Mouse (Mus musculus) embryonic facial prominence, embryonic 15.5 days (tissue): ENCODE measurements around the gene Psmd14. TPM values are rescaled to one million over a fixed set of nuclear protein-coding genes. Genes with fewer than 3 reads are reported as not detected.
A peak's percentile ranks its signal among the peaks of the same experiment; 100 is the strongest.

ENCODE experiments used
- ATAC-seq: fragments of 200-750 bp; cut with Nextera tagmentation; 2 replicates; pipeline ENCODE4 v1.8.0; 2017; ENCODE audit warnings: low read depth, moderate TSS enrichment; ENCODE audit not compliant: insufficient number of reproducible peaks, low FRiP score, low TSS enrichment
- H3K27ac ChIP-seq: fragments of 300-500 bp; sonication (generic); replicated peaks from 2 replicates; pipeline ENCODE4 v1.5.1; 2015; ENCODE audit warnings: mild to moderate bottlenecking, inconsistent platforms
- H3K27me3 ChIP-seq: fragments of 300-500 bp; sonication (generic); 2 replicates; pipeline ENCODE4 v1.6.1; 2015; ENCODE audit warnings: inconsistent platforms
- H3K36me3 ChIP-seq: fragments of 300-500 bp; sonication (generic); 2 replicates; pipeline ENCODE4 v1.6.1; 2015; ENCODE audit warnings: mild to moderate bottlenecking, inconsistent platforms
- H3K4me1 ChIP-seq: fragments of 300-500 bp; sonication (generic); 2 replicates; pipeline ENCODE4 v1.6.1; 2015; ENCODE audit warnings: inconsistent platforms
- H3K4me2 ChIP-seq: fragments of 300-500 bp; sonication (generic); replicated peaks from 2 replicates; pipeline ENCODE4 v1.6.1; 2015; ENCODE audit warnings: mild to moderate bottlenecking, inconsistent platforms
- H3K4me3 ChIP-seq: fragments of 300-500 bp; sonication (generic); replicated peaks from 2 replicates; pipeline ENCODE4 v1.5.1; 2015; ENCODE audit warnings: mild to moderate bottlenecking, inconsistent platforms
- H3K9ac ChIP-seq: fragments of 300-500 bp; sonication (generic); 2 replicates; pipeline ENCODE4 v1.6.1; 2015; ENCODE audit warnings: inconsistent platforms
- H3K9me3 ChIP-seq: fragments of 300-500 bp; sonication (generic); replicated peaks from 2 replicates; pipeline ENCODE4 v1.6.1; 2016; ENCODE audit warnings: inconsistent platforms
- WGBS: fragments of 180-500 bp; shearing (Covaris S2); methylation state at CpG from one replicate; pipeline ENCODE4 v1.1.7; 2015; 5-methylcytosine and 5-hydroxymethylcytosine counted together
- polyA plus RNA-seq: library from polyadenylated mRNA; unstranded; fragments of >200 nt; fragmentation: Nextera tagmentation; extraction: Ambion mirVana; gene quantifications from 2 replicates; pipeline ENCODE4 v1.2.1, GENCODE M21; 2015

Gene Psmd14
- 148 and 158 TPM in 2 replicates for polyA plus RNA-seq

DNA sequence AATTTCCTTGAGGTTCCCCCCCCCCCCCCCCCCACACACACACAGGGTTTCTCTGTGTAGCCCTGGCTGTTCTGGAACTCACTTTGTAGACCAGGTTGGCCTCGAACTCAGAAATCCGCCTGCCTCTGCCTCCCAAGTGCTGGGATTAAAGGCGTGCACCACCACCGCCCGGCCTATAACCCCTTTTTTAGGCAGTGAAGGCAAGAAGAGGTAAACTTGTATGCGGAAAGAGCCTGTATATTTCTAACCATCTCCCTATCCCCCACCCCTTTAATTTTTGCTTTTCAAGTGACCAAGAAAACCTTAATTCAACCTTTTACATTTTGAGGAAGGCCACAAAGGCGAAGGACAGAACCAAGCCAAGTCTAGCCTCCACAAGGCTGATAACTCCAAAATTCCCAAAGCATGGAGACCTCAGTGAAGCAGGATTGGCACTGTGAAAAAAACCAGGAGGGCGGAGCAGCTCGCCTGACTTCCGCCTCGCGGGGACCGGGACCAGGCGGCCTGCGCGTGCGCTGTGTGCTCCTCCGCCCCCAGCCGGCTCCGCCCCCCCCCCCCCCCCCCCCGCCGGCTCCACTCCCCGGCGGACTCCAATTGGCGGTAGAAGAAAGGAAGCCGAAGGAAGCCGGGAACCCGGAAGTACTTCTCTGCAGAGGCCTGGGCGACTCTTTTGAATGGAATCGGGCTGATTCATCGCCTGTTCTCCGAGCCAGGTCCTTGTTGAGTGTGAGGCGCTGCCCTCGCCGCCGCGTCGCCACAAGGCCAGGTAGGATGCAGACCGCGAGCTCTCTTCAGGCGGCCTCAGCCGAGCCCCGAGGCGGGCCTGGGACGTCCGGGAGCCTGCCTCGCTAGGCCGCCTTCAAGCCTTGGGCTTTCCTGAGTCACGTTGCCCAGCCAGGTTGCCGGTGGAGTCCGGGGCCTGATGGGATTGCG is at the start of gene Psmd14:
TSS of gene Psmd14 (plus strand) at position 587 of the 933 bp plus-strand sequence.
- H3K4me1 ChIP-seq = peaks cover 7% of the 10 kb centered on the region; the same call in 1 of the 2 replicates
- WGBS = 4% methylated on average over 43 of the region's 52 CpGs
- H3K4me3 ChIP-seq = peak within 1 kb of the TSS; percentile 86
- ATAC-seq = peak; percentile 96
- H3K9me3 ChIP-seq = no peaks in the 10 kb centered on the region
- peak within 1 kb of the TSS; percentile 87 for H3K27ac ChIP-seq
- H3K36me3 ChIP-seq = no peaks in the 10 kb centered on the region
- peak within 1 kb of the TSS; percentile 88 for H3K9ac ChIP-seq
- no peaks in the 10 kb centered on the region for H3K27me3 ChIP-seq
- H3K4me2 ChIP-seq = peak within 1 kb of the TSS; percentile 55

DNA sequence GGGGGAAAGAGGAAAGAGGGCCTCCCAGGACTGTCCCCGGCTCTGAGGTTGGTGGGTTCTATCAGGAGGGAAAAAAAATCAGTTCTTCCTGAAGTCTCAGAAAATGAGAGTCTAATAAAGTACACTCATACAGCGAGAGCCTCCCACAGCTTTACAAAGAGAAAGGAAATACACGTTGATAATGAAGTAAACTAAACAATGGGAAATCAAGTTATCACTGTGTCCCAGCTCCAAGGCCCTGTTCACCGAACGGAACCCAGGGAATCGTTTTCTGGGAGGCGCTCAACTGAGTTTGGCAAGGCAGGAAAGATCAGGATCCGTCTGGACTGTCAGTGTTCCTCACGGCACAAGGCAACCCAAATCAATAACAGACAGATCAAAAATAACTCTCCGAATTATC is 48.7 kb upstream of the Psmd14 start:
- ATAC-seq = no peak
- 74% methylated on average over 10 of the region's 10 CpGs for WGBS
- Histone ChIP-seq H3K9me3 (no peaks in the 10 kb centered on the region), H3K4me1 (no peaks in the 10 kb centered on the region), H3K36me3 (no peaks in the 10 kb centered on the region), H3K27ac (no peak overlapping the region), H3K4me2 (no peak overlapping the region), H3K9ac (no peak overlapping the region), H3K4me3 (no peak overlapping the region), H3K27me3 (no peaks in the 10 kb centered on the region)

DNA sequence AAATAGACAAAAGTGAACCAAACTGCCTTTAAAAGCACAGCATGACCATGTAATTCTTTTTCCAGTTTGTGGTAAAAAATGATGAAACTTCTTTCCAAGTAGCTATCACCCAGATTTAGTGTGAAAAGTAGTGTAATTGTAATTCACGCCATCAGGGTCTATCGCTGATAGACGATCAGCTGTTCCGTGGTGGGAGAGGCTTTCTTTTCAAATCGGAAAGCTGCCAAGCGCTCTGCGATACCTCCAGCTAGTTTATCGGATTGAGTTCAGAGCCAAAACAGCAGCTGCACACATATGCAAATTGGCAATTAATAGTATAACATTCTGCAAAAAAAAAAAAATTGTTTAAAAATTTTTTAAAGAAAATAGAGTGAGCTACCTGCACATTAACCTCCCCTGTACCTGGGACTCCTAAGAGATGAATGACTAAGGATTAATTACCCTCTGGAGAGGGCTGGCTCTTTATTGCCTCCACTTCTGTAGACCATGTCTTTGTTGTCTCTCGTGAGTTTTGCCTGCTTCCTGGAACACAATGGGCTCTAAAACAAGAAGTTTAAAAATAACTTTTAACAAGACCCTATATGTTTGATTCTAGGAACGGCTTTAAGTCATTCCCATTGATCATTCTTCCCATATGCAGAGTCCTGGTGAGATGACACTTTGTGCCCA is 47.8 kb upstream of the Psmd14 start:
- no peak overlapping the region for H3K27ac ChIP-seq
- no peaks in the 10 kb centered on the region for H3K9me3 ChIP-seq
- no peaks in the 10 kb centered on the region for H3K27me3 ChIP-seq
- ATAC-seq = no peak
- H3K9ac ChIP-seq = no peak overlapping the region
- H3K4me2 ChIP-seq = no peak overlapping the region
- no peaks in the 10 kb centered on the region for H3K36me3 ChIP-seq
- H3K4me1 ChIP-seq = no peaks in the 10 kb centered on the region
- no peak overlapping the region for H3K4me3 ChIP-seq
- 76% methylated on average over 10 of the region's 10 CpGs for WGBS

DNA sequence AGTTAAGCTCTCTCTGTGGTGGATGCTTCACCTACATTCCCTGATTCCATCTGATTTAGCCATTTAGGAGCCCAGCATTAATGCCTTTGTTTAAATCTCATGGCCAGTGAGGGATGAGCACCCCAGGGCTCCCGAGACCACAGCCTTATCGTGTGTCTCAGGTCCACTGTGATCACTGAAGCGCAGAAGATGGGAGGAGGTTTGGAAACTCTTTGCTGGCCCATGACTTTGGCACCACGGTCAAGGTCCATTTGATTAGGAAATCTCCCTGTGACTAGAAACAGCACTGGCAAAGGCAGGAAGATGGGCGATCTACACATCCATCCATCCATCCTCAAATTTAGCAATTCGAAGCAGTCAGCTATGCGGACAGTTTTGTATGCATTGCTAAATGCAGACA is 44.1 kb upstream of the Psmd14 start:
- Histone ChIP-seq H3K27me3 (no peaks in the 10 kb centered on the region), H3K4me1 (no peaks in the 10 kb centered on the region), H3K9ac (no peak overlapping the region), H3K4me2 (no peak overlapping the region), H3K9me3 (no peaks in the 10 kb centered on the region), H3K4me3 (no peak overlapping the region), H3K27ac (no peak overlapping the region), H3K36me3 (no peaks in the 10 kb centered on the region)
- 86% methylated on average over 7 of the region's 7 CpGs for WGBS
- ATAC-seq = no peak

DNA sequence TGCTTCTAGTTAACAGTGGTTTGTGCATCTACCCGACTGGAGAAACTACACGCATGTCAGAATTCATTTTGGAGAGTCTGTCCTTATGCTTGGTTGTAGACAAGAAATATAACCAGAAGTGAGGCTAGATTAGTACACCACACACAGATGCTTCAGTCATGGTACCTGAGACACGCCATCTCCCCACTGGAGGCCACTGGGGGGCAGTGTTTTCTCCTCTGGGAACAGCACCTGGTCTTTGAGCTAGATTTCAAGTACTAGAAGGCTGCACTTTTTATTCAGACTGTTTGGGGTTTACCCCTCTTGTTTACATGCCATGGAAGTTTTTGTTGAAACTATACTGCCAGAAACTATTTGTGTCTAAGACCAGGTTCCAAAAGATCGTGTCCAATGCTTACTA is 43.2 kb upstream of the Psmd14 start:
- Histone ChIP-seq H3K4me1 (no peaks in the 10 kb centered on the region), H3K4me2 (no peak overlapping the region), H3K9me3 (no peaks in the 10 kb centered on the region), H3K4me3 (no peak overlapping the region), H3K36me3 (no peaks in the 10 kb centered on the region), H3K27me3 (no peaks in the 10 kb centered on the region), H3K9ac (no peak overlapping the region), H3K27ac (no peak overlapping the region)
- ATAC-seq = no peak
- WGBS = 25% methylated on average over 4 of the region's 4 CpGs

DNA sequence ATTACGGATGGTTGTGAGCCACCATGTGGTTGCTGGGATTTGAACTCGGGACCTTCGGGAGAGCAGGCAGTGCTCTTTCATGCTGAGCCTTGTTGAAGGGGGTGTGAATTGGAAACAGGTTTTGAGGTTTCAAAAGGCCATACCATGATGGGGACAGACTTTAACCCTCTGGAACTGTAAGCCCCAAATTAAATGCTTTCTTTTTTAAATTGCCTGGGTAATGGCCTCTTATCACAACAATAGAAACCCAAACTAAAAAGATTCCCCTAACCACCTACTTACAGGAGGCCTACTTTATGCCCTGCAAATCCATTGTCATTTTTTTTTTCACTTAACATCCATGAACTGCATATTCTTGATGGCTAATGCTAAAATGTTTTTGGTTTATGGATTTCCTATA is 36.9 kb upstream of the Psmd14 start:
- Histone ChIP-seq H3K9ac (no peak overlapping the region), H3K36me3 (no peaks in the 10 kb centered on the region), H3K27me3 (no peaks in the 10 kb centered on the region), H3K4me3 (no peak overlapping the region), H3K4me2 (no peak overlapping the region), H3K4me1 (no peaks in the 10 kb centered on the region), H3K27ac (no peak overlapping the region), H3K9me3 (no peaks in the 10 kb centered on the region)
- no peak for ATAC-seq
- WGBS = 90% methylated on average over 3 of the region's 3 CpGs

DNA sequence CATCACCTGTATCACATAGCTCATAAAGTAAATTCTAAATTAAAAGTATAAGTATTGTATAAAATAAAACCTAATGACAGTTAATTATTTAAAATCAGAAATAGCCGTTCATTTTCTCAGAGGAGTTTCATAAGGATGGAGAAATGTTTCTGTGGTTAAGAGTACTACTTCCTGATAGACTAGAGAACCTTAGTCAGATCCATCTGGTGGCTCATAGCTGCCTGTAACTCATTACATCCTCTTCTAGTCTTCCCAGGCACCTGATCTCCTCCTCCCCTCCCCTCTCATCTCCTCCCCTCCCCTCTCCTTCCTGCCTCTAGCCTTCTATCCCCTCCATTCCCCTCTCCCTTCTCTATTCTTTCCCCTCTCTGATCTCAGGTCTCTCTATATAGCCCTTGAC is 29.9 kb upstream of the Psmd14 start:
- no peak overlapping the region for H3K4me2 ChIP-seq
- H3K9ac ChIP-seq = no peak overlapping the region
- no peaks in the 10 kb centered on the region for H3K27me3 ChIP-seq
- H3K27ac ChIP-seq = no peak overlapping the region
- ATAC-seq = no peak
- WGBS = 73% methylated on average over 1 of the region's 1 CpGs
- no peaks in the 10 kb centered on the region for H3K9me3 ChIP-seq
- H3K36me3 ChIP-seq = no peaks in the 10 kb centered on the region
- no peak overlapping the region for H3K4me3 ChIP-seq
- H3K4me1 ChIP-seq = no peaks in the 10 kb centered on the region

DNA sequence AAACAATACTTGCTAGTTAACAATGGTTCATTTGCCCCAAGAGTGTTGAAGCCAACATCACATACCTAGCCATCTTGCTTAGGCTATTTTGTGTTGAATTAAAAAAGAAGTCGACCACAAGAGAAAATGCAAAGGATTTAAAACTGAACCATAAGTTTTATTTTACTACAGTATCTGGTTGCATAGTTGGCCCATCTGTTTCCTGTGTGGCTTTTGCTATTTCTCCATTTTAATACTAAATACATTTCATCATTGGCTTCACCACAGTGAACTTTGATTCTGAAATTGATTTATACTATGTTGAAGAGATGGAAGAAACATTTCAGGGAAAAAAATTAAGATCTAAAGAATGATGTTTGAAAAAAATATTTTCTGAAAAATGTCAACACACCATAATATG is 25.0 kb upstream of the Psmd14 start:
- Histone ChIP-seq H3K27me3 (no peaks in the 10 kb centered on the region), H3K4me3 (no peak overlapping the region), H3K9ac (no peak overlapping the region), H3K4me1 (no peaks in the 10 kb centered on the region), H3K9me3 (no peaks in the 10 kb centered on the region), H3K4me2 (no peak overlapping the region), H3K27ac (no peak overlapping the region), H3K36me3 (no peaks in the 10 kb centered on the region)
- no peak for ATAC-seq
- 47% methylated on average over 1 of the region's 1 CpGs for WGBS

DNA sequence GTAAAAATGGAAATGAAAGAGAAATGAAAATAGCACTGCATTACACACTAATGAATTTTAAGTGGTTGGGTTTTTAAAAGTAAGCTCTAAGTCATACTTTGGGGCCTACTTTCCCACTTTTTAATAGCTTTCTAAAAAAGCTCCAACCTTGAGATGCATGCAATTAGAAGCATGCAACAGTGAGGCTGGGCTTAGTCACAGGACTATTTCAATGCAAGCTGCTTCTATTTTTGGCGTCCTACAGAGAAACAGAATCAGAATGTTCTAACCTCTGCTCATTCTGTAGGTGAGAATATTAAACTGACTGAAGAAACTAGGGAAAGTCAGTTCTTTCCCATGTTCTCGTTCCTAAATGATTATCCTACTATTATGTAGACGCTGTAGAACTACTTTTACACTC is 22.4 kb upstream of the Psmd14 start:
- ATAC-seq = no peak
- H3K9me3 ChIP-seq = no peaks in the 10 kb centered on the region

DNA sequence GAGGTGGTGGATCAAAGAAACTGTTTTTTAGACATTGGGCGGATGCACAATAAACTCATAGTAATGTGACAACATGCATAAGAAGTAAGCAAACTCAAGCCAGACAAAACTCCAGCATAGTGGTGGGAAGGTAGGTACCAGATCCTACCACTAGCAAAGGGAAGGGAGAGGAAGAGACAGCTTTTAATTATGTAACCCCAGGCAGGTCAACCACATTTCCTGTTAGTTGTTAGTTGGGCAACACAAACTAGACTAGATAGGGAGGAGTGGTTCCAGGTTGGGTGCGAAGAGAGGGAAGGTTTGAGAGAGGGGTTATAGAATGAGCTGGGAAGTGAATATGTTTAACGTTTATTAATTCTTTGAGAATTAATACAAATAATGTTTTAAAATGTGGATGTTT is 1.9 kb upstream of the Psmd14 start:
- H3K27me3 ChIP-seq = no peaks in the 10 kb centered on the region
- H3K36me3 ChIP-seq = no peaks in the 10 kb centered on the region
- 92% methylated on average over 3 of the region's 3 CpGs for WGBS
- H3K9ac ChIP-seq = no peak overlapping the region
- H3K4me2 ChIP-seq = no peak overlapping the region
- no peaks in the 10 kb centered on the region for H3K9me3 ChIP-seq
- no peak overlapping the region for H3K4me3 ChIP-seq
- peaks cover 7% of the 10 kb centered on the region; the same call in 1 of the 2 replicates for H3K4me1 ChIP-seq
- no peak overlapping the region for H3K27ac ChIP-seq
- ATAC-seq = no peak

More for the DNA sequence above, 22.4 kb upstream of the Psmd14 start:
- no peak overlapping the region for H3K4me2 ChIP-seq
- H3K4me1 ChIP-seq = no peaks in the 10 kb centered on the region
- 85% methylated on average over 3 of the region's 3 CpGs for WGBS
- no peak overlapping the region for H3K9ac ChIP-seq
- H3K27me3 ChIP-seq = no peaks in the 10 kb centered on the region
- no peak overlapping the region for H3K27ac ChIP-seq
- no peak overlapping the region for H3K4me3 ChIP-seq
- no peaks in the 10 kb centered on the region for H3K36me3 ChIP-seq

DNA sequence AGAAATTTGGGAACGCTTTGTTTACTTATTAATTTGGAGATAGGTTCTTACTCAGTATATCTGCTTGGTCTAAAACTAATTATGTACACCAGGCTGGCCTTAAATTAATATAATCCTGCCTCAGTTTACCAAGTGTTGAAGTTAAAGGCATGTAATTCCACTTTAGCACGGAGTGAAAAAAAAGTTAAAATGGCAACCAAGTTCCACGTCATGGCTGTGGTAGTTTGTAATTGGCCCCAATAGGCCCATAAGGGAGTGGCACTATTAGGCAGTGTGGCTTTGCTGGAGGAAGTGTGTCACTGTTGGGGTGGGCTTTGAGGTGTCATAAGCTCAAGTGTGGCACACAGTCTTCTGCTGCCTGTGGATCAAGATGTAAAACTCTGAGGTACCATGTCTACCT is 1.0 kb downstream of the Psmd14 start:
- H3K27ac ChIP-seq = no peak overlapping the region
- H3K4me3 ChIP-seq = peak overlapping the region; percentile 86
- H3K4me2 ChIP-seq = peak overlapping the region; percentile 55
- 43% methylated on average over 3 of the region's 3 CpGs for WGBS
- H3K4me1 ChIP-seq = peaks cover 7% of the 10 kb centered on the region; the same call in 1 of the 2 replicates
- no peak overlapping the region for H3K9ac ChIP-seq
- no peaks in the 10 kb centered on the region for H3K36me3 ChIP-seq
- H3K27me3 ChIP-seq = no peaks in the 10 kb centered on the region
- no peaks in the 10 kb centered on the region for H3K9me3 ChIP-seq
- ATAC-seq = no peak
